Mouse (Mus musculus): ENCODE results near the gene Lamp1.
A peak's percentile ranks its signal among the peaks of the same experiment; 100 is the strongest.

The Lamp1 gene

DNA sequence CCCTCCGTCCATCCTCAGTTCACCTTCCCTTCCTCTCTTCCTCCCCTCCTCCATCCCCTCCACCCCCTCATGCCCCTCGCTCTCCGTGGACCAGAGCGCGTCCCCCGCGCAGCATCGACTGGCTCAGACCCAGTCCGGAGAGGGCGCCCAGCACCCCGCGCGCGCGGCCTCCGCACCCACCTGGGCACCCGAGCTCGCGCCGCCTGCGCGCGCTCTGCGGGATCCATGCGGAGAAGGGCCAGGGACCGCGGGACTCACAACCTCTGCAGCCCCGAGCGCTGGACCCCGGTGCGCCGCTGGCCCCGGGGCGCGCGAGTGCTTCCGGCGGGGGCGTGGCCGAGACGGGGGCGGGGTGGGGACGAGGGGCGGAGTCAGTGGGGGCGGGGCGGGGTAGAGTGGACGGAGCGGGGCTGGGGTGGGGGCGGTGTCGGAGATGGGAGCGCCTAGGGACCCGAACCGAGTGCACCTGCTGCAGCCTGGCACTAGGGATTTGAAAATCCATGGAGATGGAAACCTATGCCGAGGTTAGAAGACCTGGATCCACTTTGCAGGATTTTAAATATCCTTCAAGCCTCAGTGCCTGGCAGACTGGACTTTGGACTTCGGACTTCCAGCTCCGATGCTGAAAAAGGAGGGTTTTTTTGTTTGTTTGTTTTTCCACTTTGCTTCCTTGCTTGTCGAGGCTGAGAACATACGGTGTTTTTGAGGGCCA, 41.5 kb downstream of the Lamp1 start, which contains the start of gene Grtp1:
Grtp1 (minus strand) TSS at position 320 of the 712 bp plus-strand sequence.
- peak; percentile 53 for DNase-seq (ENCODE audit: low spot score)

DNA sequence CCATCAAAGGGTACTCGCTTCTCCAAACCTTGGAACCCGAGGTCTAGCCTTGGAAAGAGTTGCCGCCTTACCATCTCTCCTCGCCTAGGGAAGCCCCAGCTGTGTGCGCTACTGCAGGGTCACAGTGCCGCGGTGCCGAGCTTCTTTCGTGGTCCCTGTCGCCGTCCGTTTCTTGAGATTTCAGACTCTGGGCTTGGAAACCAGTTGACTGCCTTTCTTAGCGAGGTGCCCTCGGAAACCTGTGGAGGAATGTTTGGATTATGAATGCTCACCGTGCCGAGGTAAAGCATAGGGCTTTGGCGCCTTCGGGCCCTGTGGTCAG, 42.0 kb downstream of the Lamp1 start:
- no peak for DNase-seq (ENCODE audit: low spot score)

DNA sequence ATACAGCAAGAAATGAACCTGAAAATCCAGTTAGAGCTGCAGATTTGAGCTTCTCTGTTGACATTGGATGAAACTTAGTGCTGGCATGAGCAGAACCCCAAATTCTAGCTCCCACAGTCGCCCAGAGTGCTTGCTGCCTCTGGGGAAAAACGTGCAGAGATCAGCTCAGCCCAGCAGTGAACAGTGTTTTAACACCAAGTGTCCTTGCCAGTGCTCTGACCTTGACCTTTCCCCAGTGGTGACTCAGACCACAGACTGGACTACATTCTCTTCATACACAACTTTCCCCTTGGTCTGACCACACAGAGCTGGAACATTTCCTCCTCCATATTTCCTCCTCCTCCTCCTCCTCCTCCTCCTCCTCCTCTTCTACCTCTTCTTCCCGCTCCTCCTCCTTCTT, 43.1 kb downstream of the Lamp1 start:
- DNase-seq (ENCODE audit: low spot score) = no peak

DNA sequence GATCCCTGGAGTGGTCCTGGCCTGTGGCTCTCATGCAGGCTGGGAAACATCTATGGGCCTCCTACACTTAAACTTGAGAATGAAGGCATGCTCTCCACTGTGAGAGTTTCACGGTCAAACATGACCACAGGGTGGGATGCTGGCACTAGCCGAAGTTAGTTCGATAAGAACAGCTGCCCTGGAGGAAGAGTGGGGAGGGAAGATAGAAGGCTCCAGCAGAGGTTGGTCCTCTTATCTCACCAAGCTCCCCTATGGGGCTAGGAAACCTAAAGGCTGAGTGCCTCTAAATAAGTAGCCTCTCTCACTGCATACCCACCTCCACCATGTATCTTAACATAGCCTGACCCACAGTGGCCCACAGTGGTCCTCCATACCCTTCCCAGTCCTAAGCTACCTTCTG, 43.8 kb downstream of the Lamp1 start:
- DNase-seq (ENCODE audit: low spot score) = no peak

DNA sequence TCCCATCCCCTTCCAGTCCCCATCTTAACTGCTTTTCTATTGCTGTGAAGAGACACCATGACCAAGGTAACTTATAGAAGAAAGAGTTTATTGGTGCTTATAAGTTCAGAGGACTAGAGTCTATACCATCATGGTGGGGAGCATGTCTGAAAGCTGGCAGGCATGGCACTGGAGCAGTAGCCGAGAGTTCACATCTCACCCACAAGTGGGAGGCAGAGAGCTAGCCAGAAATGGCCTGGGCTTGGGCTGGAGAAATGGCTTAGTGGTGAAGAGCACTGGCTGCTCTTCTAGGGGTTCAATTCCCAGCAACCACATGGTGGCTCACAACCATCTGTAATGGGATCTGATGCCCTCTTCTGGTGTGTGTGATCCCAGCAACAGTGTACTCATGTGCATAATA, 44.5 kb downstream of the Lamp1 start:
- DNase-seq (ENCODE audit: low spot score) = no peak

DNA sequence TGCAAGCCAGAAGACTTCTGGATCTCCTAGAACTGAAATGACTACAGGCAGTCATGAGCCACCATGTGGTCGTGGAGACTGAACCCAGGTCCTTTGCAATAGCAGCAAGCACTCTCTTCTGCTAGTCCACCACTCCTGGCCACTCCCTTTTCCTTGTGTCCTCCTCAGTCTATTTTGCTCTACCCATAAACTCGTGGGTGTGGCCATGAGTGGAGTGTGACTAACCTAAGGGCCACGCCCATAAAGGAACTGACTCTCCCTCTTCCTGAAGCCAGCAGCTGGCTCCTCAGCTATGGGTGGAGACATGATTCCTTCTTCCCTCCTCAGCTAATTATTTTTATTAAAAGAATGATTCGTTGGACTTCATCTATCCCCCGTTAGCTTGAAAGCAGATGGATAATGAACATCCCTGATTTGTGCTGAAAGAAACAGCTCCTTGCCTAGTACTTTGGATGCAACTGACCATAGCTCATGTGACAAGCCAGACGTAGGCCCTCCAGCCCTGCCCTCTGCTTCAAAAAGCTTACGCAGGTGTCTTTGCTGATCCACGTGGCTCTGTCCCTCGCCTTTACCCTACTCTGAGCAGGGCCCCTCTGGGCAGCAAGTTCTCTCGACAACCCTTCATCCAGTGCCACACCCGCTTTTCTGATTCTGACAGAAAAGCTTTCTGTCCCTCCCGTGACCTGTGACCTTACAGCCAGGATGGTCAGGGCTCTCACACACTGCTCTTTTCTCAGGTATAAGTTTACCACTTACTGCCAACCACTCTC, 45.6 kb downstream of the Lamp1 start:
- DNase-seq (ENCODE audit: low spot score) = no peak

DNA sequence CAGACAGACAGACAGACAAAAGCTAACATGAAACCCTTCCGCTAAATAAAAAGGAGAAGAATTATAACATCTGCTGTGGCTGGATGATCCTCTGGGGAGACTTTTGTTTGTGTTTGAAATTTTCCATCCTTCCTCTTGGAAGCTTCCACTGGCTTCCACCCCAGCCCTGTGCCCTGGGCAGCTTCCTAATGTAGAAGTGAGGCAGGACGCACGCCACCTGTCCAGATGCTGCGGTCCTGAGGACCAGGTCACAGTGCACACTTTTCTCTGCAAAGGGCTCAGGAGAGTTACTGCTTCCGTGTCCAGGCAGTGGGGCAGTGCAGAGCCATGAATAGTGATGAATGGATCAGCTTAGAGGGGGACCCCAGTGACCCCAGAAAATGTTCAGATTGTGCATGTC, 46.4 kb downstream of the Lamp1 start:
- DNase-seq (ENCODE audit: low spot score) = no peak

DNA sequence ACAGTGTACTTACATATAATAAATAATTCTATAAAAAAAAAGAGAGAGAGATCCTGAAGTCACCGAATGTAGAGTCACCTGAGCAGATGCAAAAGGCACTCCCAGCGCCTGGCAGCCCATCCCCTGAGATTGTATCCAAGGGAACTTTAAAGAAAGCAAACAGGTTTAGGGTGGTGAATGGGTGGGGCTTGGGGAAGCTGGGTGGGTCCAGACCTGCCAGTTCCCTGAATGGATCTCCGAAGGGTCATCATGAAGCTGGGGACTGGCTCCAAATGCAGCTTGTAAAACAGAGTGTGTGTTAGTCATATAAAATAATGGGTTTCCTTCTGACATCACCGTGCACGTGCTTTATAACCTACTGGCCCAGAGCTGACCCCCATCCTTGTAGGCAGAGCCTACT, 47.3 kb downstream of the Lamp1 start:
- DNase-seq (ENCODE audit: low spot score) = no peak

DNA sequence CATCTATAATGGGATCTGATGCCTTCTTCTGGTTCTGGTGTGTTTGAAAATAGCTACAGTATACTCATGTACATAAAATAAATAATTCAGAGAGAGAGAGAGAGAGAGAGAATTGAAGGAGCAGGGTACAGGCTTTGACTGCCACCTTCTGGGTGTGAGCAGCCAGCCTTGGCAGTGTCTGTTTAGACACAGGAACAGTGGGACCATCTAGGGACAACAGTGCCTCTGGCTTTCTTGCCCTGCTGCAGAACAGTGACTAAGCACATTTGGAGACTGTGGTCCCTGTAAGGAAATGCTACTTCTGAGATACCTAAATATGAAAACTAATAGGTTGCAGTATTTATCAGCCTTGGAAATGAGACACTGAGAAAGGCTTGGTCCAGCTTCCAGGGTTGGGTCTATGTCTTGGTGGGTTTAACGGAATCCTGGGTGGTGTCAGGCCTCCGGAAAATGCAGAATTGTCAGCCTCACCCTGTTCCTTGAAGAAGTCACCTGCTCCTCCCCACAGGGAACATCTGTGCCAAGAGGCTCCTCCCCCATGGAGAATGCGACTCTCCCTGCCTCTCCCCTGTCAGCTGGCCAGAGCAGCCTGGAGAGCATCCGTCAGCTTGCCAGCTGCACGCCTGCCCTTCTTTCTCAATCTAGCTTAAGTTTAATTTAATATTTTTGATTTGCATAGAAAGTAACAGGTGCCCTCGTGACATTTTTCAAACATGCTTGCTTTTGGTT, 49.8 kb downstream of the Lamp1 start:
- no peak for DNase-seq (ENCODE audit: low spot score)

DNA sequence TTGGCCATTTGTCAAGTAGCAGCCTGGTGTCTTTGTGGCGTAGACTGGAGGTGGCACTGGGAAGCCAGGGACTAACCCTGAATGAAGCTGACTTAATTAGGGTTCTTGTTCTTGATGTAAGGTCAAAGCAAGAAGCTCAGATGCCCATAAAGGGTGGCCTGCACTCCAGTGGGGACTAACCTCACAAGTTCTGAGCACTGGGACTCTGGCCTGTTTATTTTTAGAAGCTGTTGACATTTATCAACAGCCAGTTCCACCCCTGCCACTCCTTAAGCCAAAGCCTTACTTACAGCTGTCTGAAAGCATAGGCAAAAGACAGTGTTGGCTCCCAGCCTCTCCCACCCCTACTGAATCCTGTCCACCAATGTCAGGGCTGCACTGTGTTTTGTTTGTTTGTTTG, 50.8 kb downstream of the Lamp1 start:
- DNase-seq (ENCODE audit: low spot score) = no peak

DNA sequence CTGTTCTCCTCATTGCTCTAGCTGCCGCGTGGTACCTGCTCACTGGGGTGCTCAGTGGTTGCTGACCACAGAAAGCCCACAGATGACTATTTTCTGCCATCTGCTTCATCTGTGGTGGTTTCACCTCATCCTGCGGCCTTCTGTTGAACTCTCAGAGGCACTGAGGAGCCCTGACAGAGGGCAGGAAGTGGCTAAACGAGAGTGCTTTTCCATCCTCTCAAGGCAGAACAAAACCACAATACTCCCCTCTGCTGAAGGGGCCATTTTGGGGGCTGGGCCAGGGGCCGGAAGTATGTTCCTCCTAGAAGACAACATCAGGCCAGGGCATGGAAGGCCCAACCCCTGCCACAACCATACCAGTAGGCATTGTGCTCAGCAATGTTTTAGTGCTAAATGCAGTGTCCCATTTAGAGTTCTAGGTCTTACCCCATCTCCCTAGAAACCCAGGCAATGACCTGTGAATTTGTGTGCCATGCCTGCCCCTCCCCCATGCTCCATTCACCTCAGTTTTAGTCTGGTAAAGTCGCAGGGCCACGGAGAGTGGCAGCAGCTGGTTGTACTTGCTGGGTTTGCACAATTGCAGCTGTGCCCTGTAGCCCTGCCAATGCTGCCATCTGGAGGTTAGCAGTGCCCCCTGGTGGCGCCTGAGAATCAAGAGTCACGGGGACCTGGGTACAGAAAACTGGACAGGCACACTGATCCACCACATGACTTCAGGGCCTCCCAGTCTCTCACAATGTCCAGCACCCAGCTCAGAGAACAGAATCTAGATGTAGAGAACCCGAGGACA, 54.7 kb downstream of the Lamp1 start:
- DNase-seq (ENCODE audit: low spot score) = peak; percentile 74

DNA sequence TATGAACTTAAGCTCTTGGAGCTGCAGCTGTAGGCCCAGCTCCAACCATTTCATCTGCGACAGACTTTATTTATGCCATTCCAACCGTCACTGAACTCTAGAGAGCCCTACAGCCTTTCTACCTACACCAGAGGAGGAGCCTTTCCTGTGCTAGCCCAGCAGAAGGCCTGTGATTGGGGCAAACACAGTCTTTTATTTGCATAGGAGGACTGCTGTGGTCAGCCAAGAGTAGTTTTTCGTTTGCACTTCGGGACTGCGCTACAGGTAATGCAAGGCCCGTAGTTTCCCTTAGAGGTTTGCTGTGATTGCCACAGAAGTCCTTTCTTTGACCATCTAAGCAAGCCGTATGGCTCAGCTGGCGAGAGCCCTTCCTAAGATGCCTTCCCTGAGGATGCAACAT, 57.4 kb downstream of the Lamp1 start:
- DNase-seq (ENCODE audit: low spot score) = no peak

DNA sequence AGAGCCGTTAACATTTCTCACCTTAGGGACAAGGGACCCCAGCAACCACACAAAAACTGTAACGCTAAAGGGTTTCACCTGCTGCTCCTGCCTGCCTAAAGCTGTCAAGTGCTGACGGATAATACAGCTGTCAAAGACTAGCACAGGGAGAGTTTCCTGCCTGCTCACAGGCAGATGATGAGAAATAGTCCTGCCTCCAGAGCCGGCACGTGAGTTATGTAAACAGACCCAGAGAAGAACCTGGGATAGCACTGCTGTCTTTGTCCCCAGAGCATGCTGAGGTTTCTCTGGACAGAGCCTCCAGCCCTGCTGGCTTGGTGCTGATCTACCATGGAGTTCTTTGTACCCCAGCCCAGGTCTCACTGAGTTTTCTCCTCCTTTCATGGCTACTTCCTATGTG, 58.1 kb downstream of the Lamp1 start:
- no peak for DNase-seq (ENCODE audit: low spot score)

DNA sequence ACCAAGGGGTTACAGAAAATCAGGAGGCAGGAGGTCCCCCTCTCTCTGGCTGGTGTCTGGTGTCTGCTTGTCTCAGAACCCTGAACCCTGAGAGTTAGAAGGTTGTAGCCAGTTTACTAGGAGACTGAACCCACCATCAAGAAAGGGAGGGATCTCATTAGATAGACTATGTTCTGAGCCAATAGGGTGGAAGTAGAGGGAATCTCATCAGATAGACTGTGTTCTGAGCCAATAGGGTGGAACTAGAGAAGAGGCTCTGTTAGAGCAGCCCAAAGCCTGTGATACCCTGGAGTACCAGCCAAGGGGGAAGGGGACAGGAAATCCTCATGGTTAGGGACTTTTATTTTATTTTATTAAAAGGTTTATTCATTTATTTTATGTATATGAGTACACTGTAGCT, 59.0 kb downstream of the Lamp1 start:
- DNase-seq (ENCODE audit: low spot score) = no peak

DNA sequence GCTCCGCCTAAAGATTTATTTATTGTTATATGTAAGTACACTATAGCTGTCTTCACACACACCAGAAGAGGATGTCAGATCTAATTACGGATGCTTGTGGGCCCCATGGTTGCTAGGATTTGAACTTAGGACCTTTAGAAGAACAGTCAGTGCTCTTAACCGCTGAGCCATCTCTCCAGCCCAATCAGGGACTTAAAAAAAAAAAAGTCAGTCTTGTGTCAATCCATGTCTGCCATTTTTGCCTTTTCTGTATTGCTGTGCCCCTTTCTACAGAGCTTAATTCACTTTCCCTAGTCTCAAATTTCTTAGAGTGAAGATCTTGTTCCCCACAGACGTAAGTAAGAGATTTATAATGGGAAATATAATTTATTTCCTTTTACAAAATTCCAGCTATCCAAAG, 59.5 kb downstream of the Lamp1 start:
- no peak for DNase-seq (ENCODE audit: low spot score)

DNA sequence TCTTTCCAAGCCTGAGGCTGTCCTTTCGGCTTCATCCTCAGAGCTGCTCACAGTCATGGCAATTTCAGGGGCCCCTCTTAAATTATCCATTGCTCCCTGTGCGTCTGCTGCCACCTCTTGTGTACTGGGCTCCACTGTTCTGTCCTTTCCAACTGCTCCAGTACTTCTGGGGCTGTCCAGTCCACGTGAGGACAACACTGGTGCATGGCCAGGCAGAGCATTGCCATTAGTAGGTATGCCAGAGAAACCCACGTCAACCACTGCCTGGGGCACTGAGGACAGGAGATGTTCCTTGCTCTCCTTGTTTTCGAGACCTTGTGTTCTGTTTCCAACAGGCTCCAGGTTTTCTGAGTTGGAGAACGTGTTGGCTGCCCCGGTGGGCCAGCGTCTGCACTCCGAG, 65.5 kb downstream of the Lamp1 start:
- DNase-seq (ENCODE audit: low spot score) = no peak
